Mouse (Mus musculus): ENCODE measurements at regions not wholly inside any gene's neighbourhood (a gene's known extent, or its start where the extent isn't known, plus 50 kb on each side); places are given as distances from the start of the nearest gene placed in this dataset.

DNA sequence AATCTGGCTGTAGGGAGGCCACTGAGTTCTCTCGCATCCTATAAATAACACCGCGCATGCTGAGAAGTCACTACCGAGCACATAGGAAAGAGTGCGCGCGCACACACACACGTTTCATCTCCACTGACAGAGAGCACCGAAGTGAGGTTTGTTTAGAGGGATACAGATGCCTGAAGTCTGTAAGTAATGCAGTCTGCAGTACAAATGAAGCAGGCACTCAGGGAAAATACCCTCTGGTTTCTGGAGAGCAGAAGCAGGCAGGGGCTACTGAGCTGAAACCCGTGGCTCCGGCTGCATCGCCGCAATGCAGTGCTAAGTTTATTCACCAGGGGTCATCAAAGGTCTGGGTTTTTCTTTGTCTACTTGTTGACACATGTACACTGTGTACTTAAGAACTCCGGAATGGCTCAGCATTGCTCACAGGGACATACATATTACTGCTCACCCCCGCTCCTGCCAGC, 155.0 kb upstream of the Rfx3 start:
- Histone ChIP-seq H3K9me3 (replicated peaks; ENCODE audit: insufficient read depth, low read length) (no peaks in the 10 kb centered on the region), H3K36me3 (ENCODE audit: control insufficient read depth in 1 of 2, insufficient read depth in 2 of 2, low read length in 2 of 2) (no peaks in the 10 kb centered on the region), H3K4me1 (ENCODE audit: control insufficient read depth in 1 of 2, insufficient read depth in 2 of 2, low read length in 2 of 2) (no peaks in the 10 kb centered on the region), H3K9ac (ENCODE audit: control insufficient read depth, low read depth, low read length, poor library complexity, severe bottlenecking) (no peak overlapping the region), H3K79me2 (ENCODE audit: control insufficient read depth, insufficient read depth, low read length, poor library complexity) (peaks cover 1% of the 10 kb centered on the region; the same call in 1 of the 2 replicates), H3K27ac (ENCODE audit: control insufficient read depth, low read depth, low read length) (no peak overlapping the region), H3K4me3 (ENCODE audit: control insufficient read depth in 1 of 2, insufficient read depth in 1 of 2, low read depth in 2 of 2, low read length in 2 of 2) (no peak overlapping the region), H3K27me3 (ENCODE audit: control insufficient read depth in 1 of 2, insufficient read depth in 2 of 2, low read length in 2 of 2) (no peaks in the 10 kb centered on the region)
- no peak for DNase-seq (ENCODE audit: low read depth, low spot score)
- TF ChIP-seq CTCF (IDR thresholded peaks at IDR 0.05 in 2 of 3, conservative IDR thresholded peaks at IDR 0.05 in 1 of 3; ENCODE audit: control insufficient read depth in 1 of 3, insufficient read depth in 1 of 3, low read depth in 2 of 3, low read length in 3 of 3, poor library complexity in 1 of 3, severe bottlenecking in 1 of 3) = 0 out of 6 replicates have a peak, but pooled peaks of 1 of the 3 experiments have one; percentile 3
- TF ChIP-seq POLR2A (IDR thresholded peaks at IDR 0.05; ENCODE audit: control insufficient read depth in 1 of 2, insufficient read depth in 1 of 2, low read depth in 1 of 2, low read length in 2 of 2, poor library complexity in 1 of 2) = no peak
- TF ChIP-seq RAD21 (IDR thresholded peaks at IDR 0.05; ENCODE audit: low read depth, low read length) = peak; percentile 2; the same call in 1 of the 2 replicates

- Histone ChIP-seq H3K27me3 (ENCODE audit: control insufficient read depth in 1 of 2, insufficient read depth in 2 of 2, low read length in 2 of 2) (no peaks in the 10 kb centered on the region), H3K4me3 (ENCODE audit: control insufficient read depth in 1 of 2, insufficient read depth in 1 of 2, low read depth in 2 of 2, low read length in 2 of 2) (no peak overlapping the region), H3K79me2 (ENCODE audit: control insufficient read depth, insufficient read depth, low read length, poor library complexity) (peaks cover 1% of the 10 kb centered on the region; the same call in 1 of the 2 replicates), H3K9ac (ENCODE audit: control insufficient read depth, low read depth, low read length, poor library complexity, severe bottlenecking) (no peak overlapping the region), H3K4me1 (ENCODE audit: control insufficient read depth in 1 of 2, insufficient read depth in 2 of 2, low read length in 2 of 2) (no peaks in the 10 kb centered on the region), H3K9me3 (replicated peaks; ENCODE audit: insufficient read depth, low read length) (no peaks in the 10 kb centered on the region), H3K27ac (ENCODE audit: control insufficient read depth, low read depth, low read length) (no peak overlapping the region), H3K36me3 (ENCODE audit: control insufficient read depth in 1 of 2, insufficient read depth in 2 of 2, low read length in 2 of 2) (no peaks in the 10 kb centered on the region)
- DNase-seq (ENCODE audit: low read depth, low spot score) = no peak
- no peak for TF ChIP-seq NRF1 (IDR thresholded peaks at IDR 0.05; ENCODE audit: insufficient read depth, low read depth, low read length, poor library complexity, severe bottlenecking)
- no peak for TF ChIP-seq MXI1 (IDR thresholded peaks at IDR 0.05; ENCODE audit: low read depth, low read length)
- TF ChIP-seq ZKSCAN1 (IDR thresholded peaks at IDR 0.05; ENCODE audit: low read depth, low read length) = no peak
- no peak for TF ChIP-seq MAZ (IDR thresholded peaks at IDR 0.05; ENCODE audit: low read depth, low read length)
- TF ChIP-seq USF2 (IDR thresholded peaks at IDR 0.05; ENCODE audit: borderline replicate concordance in 1 of 2, insufficient read depth in 1 of 2, low read depth in 1 of 2, low read length in 2 of 2) = no peak
- no peak for TF ChIP-seq RCOR1 (IDR thresholded peaks at IDR 0.05; ENCODE audit: low read depth, low read length)
- TF ChIP-seq EP300 (IDR thresholded peaks at IDR 0.05; ENCODE audit: low read depth in 1 of 2, low read length in 2 of 2) = no peak
- TF ChIP-seq CHD1 (IDR thresholded peaks at IDR 0.05; ENCODE audit: low read depth, low read length) = no peak
- no peak for TF ChIP-seq MYB (IDR thresholded peaks at IDR 0.05; ENCODE audit: low read depth, low read length)
- TF ChIP-seq NELFE (IDR thresholded peaks at IDR 0.05; ENCODE audit: low read depth, low read length) = no peak
- no peak for TF ChIP-seq USF1 (IDR thresholded peaks at IDR 0.05; ENCODE audit: low read depth, low read length)
- no peak for TF ChIP-seq MYC (IDR thresholded peaks at IDR 0.05; ENCODE audit: low read depth, low read length)
- TF ChIP-seq MEF2A (IDR thresholded peaks at IDR 0.05; ENCODE audit: extremely low read depth, insufficient replicate concordance, low read depth, low read length, poor library complexity, severe bottlenecking) = no peak
- no peak for TF ChIP-seq E2F4 (IDR thresholded peaks at IDR 0.05; ENCODE audit: borderline replicate concordance, low read depth, low read length)
- no peak for TF ChIP-seq SMC3 (IDR thresholded peaks at IDR 0.05; ENCODE audit: low read depth, low read length)
- TF ChIP-seq RAD21 (IDR thresholded peaks at IDR 0.05; ENCODE audit: low read depth, low read length) = no peak
- TF ChIP-seq POLR2A (IDR thresholded peaks at IDR 0.05; ENCODE audit: control insufficient read depth in 1 of 2, insufficient read depth in 1 of 2, low read depth in 1 of 2, low read length in 2 of 2, poor library complexity in 1 of 2) = no peak
- TF ChIP-seq TAL1 (IDR thresholded peaks at IDR 0.05; ENCODE audit: low read length) = no peak
- no peak for TF ChIP-seq BHLHE40 (IDR thresholded peaks at IDR 0.05; ENCODE audit: borderline replicate concordance, low read depth, low read length)
Observed at GRCm38 (mm10) chr19:28163195-28163594, 152.2 kb upstream of the Rfx3 start.

Measured in MEL (cell line).